Mouse (Mus musculus): ENCODE measurements around the gene Samd4b.

Gene Samd4b

DNA sequence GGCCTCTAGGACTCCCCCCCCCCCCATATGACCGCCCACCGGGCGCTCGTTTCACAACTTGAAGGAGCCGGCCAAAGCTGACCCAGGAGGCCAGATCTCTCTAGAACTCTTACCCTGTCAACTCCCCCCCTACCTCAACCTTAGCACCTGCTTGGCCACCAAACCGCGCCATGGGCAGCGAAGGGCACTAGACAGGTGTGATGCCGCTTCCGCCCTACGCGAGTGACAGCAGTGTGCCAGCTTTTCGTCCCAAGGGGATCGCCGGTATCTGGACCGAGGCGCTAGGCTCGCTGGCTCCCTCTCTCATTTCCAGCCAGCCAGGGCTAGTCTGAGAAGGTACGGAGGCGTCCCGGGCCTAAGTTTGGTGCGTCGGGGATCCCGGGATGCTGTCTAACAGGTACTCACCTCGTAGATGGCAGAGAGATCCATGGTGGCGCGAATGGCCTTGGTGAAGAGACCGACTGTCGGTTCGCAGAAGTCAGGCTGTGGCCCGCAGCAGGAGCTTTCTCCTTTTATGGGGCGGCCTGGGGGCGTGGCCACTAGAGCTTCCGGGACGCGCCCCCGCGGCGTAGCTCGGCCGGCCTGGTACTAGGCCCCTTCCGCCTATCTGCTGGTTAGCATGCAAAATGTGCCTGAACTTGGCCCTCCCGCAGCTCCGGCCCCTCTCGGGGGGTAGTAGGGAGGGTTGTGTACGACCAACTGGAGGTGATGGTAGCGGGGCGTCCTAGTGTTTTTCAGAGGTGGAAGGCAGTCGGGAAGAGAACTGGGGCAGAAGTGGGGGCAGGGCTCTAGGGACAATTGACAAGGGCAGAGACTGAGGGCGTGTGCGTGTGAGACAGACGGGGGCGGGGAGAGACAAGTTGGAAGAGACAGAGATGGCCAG is 218.9 kb downstream of the Samd4b start:
- DNase-seq (ENCODE audit: low spot score in 2 of 2), result peak; percentile 68 to 72

DNA sequence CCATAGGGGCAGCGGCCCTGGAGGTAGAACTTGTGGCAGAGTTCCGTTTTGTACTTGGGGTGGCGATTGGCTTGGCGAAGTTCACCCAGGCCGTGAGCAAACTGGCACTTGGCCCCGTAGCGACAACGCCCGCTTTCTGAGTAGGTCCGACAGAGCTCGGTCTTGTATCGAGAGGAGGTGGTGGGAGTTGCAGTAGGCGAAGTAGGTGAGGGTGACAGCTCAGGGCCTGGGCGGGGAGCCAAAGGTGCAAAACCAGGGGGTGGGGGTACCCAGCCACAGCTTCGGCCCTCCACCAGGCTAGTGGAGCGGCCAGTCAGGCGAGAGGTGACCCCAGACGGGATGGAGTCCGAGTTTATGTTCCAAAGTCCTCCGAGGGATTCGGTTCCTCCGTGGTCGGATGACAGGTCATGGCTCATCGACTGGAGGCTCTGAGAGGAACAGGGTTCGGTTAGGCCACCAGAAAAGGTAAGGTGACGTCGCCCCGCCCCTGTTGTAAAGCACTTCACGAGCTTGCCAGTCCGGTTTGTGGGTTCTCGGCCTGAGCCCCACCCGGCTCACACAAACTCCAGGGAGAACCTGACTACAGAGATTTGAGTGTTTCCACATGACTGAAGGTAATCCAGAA is 219.8 kb downstream of the Samd4b start:
- no peak for DNase-seq (ENCODE audit: low spot score in 2 of 2)

DNA sequence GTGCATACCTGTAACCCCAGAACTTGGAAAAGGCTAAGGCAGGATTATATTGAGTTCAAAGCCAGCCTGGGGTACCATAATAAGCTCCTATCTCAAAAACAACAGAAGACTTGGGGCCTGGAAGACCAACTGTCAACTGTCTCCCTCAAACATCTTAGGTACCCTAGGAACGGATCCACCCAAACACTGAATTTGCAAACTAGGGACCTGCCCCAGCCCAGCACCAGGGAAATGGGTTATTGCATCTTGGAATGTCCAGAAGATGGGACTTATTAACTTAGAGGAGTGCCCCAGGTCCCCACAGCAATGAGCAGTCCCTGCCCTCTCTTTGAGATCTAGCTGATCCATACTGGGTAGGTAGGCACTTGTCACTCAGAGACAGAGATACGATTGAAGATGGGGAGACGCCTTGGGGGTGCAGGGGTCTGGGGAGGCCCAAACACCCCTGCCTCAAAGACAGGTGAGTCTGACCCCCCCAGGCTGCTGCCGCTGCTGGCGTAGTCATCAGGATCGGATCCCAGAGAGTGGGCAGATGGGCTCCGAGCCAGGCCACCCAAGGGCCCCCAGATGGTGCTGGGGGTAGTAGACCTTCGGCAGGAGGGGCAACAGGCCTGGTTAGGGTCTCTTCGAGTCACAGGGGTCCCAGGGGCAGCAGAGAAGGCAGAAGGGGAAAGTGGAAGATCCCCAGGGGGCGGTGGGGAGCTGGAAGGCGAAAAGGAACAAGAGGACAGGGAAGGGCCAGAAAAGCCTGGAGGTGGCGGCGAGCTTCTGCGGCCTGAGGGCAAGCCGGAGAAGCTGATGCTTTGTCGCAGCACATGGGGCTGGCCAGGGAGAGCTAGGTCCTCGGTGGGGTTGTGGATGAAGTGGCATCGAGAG is 220.5 kb downstream of the Samd4b start:
- no peak for DNase-seq (ENCODE audit: low spot score in 2 of 2)

DNA sequence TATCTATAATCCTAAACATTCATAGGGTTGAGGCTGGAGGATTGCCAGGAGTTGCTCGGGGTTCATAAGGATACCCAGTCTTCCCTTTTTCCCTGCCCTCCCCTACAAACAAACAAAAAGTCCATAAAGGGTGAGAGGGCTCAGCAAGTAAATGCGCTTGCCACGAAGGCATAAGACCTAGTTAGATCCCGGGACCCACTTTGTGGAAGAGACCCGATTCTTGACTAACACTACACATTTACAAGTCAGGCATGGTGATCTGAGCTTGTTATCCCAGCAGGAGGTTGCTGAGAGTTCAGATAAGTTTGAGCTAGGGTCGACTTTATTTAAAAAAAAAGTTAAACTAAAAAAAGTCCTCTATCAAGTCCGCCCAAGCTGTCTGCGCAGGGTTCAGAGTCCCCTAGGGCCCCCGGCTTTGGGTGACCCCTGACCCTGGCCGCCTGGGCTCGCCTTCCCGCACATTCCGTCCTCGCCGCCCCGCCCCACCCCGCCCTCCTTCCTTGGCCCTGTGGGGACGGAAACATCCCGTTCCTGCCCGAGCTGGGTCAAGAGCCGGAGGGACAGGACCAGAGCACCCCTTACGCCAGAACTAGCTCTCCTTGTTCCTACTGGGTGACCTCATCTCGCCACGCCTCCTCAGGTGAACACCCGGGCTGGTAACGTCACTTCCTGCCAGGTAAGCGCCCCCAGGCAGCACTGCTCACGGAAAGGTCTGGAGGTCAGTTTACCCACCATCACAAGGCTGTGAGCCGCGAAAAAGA is 221.8 kb downstream of the Samd4b start:
- DNase-seq (ENCODE audit: low spot score in 2 of 2), result no peak

DNA sequence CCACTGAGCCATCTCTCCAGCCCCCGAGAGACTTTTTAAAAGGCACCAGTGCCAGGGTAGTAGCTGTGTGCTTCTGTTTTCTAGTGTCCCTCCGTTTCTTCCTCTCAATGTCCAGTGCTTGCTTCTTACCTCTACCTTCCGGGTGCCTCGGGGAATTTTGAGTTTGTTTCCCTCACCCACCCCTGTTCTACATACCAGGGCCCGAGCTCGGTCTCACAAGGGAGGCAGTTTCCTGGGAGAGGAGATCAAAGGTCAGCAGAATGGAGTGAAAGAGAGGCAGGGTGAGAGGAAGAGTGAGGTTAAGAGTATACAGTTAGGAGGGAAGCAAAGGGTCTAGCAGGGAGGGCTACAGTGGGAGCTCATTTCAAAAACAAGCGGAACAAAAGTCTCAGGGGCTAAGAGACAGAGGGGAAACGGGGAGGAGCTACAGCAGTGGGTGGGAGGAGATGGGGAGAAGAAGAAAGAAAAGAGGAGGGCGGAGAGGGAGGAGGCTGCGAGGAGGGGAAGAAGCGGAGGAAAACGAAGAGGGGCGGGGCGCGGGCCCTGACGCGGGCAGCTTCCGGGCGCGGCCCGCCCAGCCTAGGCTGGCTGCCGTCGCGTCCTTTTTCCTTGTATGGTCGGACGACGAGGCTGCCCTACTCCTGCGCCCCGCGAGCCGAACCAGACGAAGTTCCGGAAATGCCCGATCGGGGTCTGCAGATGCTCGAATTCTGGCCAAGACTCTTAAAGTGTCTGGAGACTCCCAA is 222.6 kb downstream of the Samd4b start:
- DNase-seq (ENCODE audit: low spot score in 2 of 2), result peak; percentile 56 to 70

DNA sequence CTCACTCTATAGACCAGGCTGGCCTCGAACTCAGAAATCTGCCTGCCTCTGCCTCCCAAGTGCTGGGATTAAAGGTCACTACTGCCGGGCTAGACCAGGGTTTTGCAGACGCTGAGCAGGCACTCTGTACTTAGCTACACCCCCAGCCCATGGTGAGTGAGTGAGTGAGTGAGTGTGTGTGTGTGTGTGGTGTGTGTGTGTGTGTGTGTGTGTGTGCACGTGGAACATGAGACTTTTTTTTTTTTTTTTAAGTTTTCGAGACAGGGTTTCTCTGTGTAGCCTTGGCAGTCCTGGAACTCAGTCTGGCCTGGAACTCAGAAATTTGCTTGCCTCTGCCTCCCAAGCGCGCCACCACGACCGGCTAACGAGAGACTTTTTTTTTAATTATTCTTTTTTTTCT is 223.3 kb downstream of the Samd4b start:
- no peak for DNase-seq (ENCODE audit: low spot score in 2 of 2)

DNA sequence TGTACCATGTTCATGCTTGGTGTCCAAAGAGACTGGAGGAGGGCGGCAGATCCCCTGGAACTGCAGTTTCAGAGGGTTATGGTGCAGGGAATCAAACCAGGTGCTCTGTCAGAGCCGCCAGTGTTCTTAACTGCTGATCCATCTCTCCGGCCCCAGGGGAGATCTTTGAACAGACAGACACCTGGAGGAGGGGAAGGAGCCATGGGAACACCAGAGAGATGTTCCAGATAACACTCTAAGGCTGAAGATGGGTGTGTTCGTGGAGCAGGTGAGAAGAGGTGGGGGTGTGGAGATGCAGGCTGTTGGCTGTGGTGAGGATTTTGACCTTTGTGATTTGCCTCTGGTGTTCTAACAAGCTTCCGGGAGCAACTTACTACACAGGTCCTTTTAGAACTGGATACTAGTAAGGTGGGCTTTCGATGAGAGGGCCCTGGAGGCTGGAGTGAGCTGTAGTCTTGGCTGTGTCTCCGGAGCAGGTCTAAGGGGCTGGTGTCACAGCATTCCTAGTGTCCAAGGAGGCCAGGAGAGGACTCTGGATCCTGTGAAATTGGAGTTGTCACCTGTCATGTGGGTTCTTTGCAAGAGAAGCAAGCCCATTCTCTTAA is 224.0 kb downstream of the Samd4b start:
- no peak for DNase-seq (ENCODE audit: low spot score in 2 of 2)

DNA sequence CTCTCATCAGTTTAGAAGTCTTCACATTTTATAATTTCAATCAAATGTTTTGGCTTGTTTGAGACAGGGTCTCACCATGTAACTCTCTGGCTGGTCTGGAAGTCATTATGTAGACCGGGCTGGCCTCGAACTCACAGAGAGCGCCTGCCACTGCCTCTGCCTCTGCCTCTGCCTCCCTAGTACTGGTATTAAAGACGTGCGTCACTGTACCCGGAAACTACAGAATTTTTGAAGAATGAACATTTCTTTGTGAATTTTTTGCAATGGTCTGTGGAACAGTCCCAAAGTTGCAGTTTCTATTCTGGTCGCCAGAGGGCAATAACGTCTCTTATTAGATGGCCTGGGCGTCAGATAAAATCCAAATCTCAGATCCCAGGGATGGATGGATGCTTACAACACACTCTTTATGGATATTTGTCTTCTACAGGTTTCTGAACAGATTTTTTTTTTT is 224.8 kb downstream of the Samd4b start:
- DNase-seq (ENCODE audit: low spot score in 2 of 2), result peak; percentile 54 to 67

DNA sequence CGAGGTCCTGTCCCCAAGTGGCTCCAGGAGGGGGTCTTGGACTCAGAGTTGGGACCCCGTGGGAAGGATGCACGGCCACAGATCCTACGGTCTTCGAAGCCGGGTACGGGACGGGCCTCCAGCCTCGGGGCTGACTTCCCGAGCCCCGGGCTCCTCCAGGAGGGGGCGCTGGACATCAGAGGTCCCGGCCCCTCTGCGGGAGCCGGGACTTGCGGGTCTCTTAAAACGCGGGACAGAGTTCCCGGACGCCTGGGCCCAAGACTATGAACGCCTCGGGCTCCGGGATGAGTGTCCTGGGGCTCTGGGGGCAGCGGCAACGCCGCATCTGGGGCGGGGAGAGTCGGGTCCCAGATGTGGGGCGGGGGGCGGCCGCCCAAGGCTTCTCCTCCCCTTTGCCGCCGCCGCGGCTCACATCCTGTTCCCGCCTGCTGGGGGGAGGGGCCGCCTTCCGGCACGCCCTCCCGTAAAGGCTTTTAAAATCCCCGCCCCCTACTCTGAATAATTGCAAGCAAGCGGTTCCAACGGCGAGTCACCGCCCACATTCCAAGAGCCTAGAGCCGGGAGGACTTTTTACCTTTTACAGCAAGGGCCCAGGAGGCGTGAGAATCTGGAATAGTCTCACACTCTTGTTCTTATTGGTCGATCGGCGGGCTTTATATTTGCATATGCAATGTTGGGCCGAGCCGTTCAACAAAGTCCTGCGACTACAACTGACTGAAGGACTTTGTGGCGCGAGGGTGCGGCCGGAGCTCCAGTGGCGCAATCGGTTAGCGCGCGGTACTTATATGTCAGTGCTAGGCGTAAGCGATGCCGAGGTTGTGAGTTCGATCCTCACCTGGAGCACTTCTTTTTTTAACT is 225.5 kb downstream of the Samd4b start, which contains the start of gene Plekhg2:
TSS of gene Plekhg2 (minus strand) at position 349 of the 858 bp plus-strand sequence.
- peak; percentile 92 to 93 for DNase-seq (ENCODE audit: low spot score in 2 of 2)

DNA sequence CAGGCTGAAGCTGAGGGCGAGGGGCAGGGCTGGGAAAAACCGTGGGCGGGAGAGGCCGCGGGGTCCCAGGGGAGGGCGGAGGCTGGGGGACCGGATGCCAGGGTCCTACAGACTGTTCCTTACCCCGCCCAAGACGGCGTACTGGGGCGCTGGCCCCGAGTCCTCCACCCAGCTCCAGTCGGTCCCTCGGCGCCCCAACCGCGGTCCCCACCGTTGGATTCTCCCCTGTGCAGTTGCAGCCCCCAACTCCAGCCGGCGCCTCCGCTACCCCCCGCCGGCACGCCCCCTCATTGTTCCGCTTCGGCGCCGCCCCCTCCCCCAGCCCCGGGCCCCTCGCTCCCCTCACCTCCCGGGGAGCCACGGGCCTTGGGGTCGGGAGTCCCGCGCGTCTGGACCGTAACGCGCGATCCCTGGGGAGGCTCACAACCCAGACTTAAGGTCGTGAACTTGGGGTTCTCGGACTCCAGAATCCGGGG is 226.4 kb downstream of the Samd4b start:
- no peak for DNase-seq (ENCODE audit: low spot score in 2 of 2)

DNA sequence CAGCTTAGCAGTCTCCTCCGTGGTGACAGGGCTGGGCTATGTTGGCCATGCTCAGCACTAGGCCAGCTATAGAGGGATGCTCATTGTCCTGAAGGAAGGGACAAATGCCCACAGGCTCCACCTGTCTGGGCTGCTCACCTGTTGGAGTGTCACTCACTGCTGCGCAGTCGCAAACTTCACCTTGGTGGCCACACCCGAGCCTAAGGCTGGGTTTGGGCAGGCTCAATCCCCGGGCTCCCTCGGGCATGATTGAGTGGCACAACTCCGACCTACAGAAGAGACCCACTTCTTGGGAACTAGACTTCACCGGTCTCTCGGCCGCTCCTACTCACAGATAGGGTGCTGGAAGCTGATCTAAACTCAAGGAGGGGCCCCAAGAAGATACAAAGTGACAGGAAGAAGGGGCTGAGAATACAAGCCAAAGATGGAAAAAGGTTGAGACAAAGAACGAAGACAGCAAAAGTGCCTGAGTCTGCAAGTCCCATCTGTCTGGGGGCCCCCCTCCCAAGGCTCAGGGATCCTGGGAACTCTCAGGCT is 226.9 kb downstream of the Samd4b start:
- no peak for DNase-seq (ENCODE audit: low spot score in 2 of 2)

DNA sequence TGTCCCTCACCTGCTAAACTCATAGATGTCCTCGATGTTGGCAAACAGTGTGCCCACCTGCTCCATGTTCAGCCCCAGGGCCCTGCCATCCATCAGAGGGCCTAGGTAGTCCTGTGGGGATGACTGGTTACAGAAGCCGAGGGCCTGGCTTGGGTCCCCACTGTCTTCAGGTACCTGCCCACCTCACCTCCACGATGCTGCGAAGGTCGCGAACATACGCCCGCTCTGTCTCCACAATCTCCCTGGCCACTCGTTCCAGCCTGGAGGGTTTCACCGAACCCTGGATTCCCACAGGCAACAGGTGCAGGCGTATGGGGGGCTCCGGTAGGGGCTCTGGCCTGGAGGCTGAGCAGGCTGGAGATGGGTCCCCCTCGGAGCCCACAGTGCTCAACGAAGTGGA is 227.9 kb downstream of the Samd4b start:
- DNase-seq (ENCODE audit: low spot score in 2 of 2), result no peak

DNA sequence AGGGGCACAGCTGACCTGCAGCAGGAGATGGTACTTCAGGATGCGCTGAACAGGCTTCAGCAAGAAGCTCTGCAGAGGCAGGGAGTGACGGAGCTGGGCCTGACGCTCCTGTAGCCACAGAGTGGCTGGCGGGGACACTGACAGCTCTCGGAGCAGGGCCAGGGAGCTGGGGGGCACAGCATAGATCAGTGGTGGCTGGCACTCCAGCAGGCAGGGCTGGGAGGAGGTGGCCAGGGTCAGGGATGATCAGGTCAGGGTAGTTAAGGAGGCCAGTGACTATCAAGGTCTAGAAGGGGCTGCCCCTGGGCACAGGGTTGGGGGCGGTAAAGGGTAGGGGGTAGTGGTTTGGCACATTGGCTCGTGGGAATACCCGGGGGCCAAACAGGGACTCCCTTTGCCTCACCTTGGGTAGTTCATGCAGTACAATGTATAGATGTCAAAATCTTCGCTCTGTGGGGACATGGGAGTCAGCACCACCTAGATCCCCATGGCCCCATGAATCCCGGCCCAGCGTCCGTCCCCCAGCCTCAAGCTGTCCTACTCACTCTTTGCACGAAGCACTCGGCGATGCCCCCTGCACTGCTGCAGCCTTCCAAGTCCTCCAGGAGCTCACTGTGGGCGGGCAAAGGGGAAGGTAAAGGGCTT is 229.5 kb downstream of the Samd4b start:
- no peak for DNase-seq (ENCODE audit: low spot score in 2 of 2)

DNA sequence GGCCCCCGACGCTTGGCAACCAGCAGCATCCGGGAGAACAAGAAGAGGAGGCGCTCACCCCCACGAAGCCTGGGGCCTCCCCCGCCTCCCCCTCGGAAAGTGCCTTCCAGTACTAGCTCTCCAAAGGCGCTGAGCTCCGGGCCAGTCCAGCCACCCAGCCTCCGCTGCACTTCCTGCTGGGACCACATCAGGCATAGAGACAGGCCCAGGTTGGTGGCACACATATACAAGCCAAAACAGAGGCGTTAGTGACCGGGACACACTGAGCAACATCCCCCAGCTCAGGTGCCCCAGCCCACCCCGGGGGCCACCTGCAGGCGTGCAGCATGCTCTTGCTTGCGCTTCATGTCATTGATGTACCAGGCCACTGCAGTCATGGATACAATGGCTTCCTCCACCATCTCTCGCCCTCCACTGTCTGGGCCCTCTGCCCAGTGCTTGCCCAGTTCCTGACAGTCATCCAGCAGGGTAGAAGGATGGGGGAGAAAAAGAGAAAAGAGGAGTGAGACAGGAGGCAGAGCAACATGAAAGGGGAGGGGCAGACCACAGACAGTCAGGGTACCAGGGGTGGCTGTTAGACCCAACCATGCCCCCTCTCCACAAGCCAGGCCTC is 230.2 kb downstream of the Samd4b start:
- DNase-seq (ENCODE audit: low spot score in 2 of 2), result no peak

DNA sequence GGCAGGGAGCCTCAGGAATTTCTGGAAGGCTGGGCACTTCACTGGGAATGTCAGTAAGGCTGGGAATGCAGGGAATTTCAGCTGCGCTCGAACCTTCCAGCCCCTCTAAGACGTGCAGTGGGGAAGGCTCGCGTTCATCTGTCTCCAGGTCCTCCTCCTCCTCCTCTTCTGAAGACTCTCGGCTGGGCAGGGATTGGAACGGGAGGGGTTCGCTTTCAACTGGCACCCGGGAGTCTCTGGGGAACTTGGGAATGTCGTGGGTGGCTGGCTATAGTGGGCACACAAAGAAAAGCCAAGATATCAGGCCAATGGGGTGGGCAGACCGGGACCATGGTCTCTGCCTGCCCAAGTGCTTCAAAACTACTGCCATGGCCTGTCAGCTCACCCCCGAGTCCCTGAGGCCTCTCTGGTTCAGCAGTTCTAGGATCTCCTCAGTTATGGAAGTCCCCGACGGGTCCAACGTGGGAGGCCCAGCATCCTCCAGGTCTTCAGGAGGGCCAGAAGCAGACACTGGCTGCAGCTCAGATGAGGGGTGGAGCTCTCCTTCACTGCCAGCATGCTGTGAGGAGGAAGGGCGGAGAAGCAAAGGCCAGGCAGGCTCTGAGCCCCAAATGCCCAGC is 235.4 kb downstream of the Samd4b start:
- DNase-seq (ENCODE audit: low spot score in 2 of 2), result no peak

DNA sequence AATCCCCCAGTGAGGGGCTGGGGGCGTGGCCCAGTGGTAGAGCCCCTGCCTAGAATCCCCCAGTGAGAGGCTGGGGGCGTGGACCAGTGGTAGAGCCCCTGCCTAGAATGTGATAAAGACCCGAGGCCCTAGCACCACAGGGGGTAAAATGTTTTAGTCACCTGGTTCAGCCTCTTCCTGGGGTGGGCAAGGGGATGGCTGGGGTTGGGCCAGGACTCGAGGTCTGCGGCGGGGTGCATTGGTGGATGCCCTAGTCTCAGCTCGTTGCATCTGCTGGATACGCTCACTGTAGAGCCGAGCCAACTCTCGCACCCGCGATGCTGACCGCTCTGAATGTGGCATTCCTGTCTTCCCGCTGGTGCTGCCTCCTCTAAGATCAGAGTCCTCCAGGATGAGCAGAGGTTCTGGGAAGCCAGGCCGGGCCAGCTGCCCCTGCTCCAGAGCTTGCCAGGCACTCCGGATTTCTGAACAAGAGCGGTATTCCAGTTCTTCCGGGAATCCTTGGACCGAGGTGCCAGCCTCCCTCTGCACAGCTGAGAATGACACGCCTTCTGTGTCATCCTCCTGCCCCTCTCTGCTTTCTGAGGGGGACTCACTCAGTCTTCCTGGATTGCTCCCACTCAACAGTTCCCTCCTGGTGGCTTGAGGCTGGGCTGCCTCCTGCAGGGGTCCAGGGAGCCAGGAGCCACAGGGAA is 236.2 kb downstream of the Samd4b start:
- DNase-seq (ENCODE audit: low spot score in 2 of 2), result no peak

DNA sequence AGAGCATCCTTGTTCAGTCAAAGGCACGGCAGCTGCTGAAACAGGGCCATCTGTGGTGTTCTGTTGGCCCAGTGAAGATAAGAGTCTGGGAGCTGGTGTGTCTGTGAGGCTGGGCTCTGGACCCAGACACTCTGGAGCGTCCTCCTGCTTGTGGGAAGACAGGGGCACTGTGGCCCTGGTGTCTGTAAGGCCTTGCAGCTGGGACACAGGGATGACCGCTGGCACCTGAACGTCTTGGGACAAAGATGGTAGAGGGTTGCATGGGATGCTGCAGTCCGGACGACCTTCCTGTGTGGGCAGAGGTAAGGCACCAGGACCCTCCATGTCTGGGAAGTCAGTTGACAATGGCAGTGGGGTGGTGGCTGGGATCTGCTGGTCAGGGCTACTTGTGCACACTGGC is 237.7 kb downstream of the Samd4b start:
- no peak for DNase-seq (ENCODE audit: low spot score in 2 of 2)
